Mouse (Mus musculus): ENCODE results near the gene Nelfb. TPM values are rescaled to one million over a fixed set of nuclear protein-coding genes. Genes with fewer than 3 reads are reported as not detected.
A peak's percentile ranks its signal among the peaks of the same experiment; 100 is the strongest.

The Nelfb gene
- total and polyA plus RNA-seq, 2 experiments, result 18.4 to 27.5 TPM

- Histone ChIP-seq H3K4me3 (ENCODE audit: insufficient read depth, low read depth, low read length) (no peak overlapping the region), H3K36me3 (ENCODE audit: control insufficient read depth, insufficient read depth, low read length) (no peaks in the 10 kb centered on the region), H3K9ac (ENCODE audit: low read depth, low read length) (no peak overlapping the region), H3K27ac (replicated peaks; ENCODE audit: insufficient read depth, low read depth, low read length) (peak overlapping the region; percentile 45), H3K79me2 (ENCODE audit: control insufficient read depth, insufficient read depth, low read length) (no peaks in the 10 kb centered on the region), H3K27me3 (ENCODE audit: control insufficient read depth, insufficient read depth, low read length) (peaks cover 5% of the 10 kb centered on the region), H3K4me1 (ENCODE audit: control insufficient read depth, insufficient read depth, low read length) (no peaks in the 10 kb centered on the region)
- DNase-seq (ENCODE audit: extremely low read depth, low read depth, low spot score), result no peak
- TF ChIP-seq CTCF (IDR thresholded peaks at IDR 0.05; ENCODE audit: low read depth, low read length) (no peak), POLR2A (IDR thresholded peaks at IDR 0.05; ENCODE audit: extremely low read depth, insufficient read depth, low read length) (no peak)
- 76% methylated on average over 4 of the region's 4 CpGs for WGBS
These were observed 34.2 kb downstream of the Nelfb start for GRCm38 (mm10) chr2:25177076-25177475.

- WGBS, result 80% methylated on average over 6 of the region's 6 CpGs
- TF ChIP-seq CTCF (IDR thresholded peaks at IDR 0.05; ENCODE audit: low read depth, low read length) (no peak), POLR2A (IDR thresholded peaks at IDR 0.05; ENCODE audit: extremely low read depth, insufficient read depth, low read length) (no peak)
- no peaks in the 10 kb centered on the region for H3K36me3 ChIP-seq (ENCODE audit: control insufficient read depth, insufficient read depth, low read length)
- DNase-seq (ENCODE audit: extremely low read depth, low read depth, low spot score), result no peak
- no peaks in the 10 kb centered on the region for H3K4me1 ChIP-seq (ENCODE audit: control insufficient read depth, insufficient read depth, low read length)
- H3K9ac ChIP-seq (ENCODE audit: low read depth, low read length), result no peak overlapping the region
- peak overlapping the region; percentile 45 for H3K27ac ChIP-seq (replicated peaks; ENCODE audit: insufficient read depth, low read depth, low read length)
- H3K79me2 ChIP-seq (ENCODE audit: control insufficient read depth, insufficient read depth, low read length), result no peaks in the 10 kb centered on the region
- H3K27me3 ChIP-seq (ENCODE audit: control insufficient read depth, insufficient read depth, low read length), result peaks cover 5% of the 10 kb centered on the region
- H3K4me3 ChIP-seq (ENCODE audit: insufficient read depth, low read depth, low read length), result no peak overlapping the region
These were observed 34.7 kb downstream of the Nelfb start for GRCm38 (mm10) chr2:25176573-25176972.

GRCm38 (mm10) chr2:25175690-25176078 lies 35.6 kb downstream of the Nelfb start:
- TF ChIP-seq CTCF (IDR thresholded peaks at IDR 0.05; ENCODE audit: low read depth, low read length) (no peak), POLR2A (IDR thresholded peaks at IDR 0.05; ENCODE audit: extremely low read depth, insufficient read depth, low read length) (no peak)
- H3K27ac ChIP-seq (replicated peaks; ENCODE audit: insufficient read depth, low read depth, low read length), result no peak overlapping the region
- no peaks in the 10 kb centered on the region for H3K4me1 ChIP-seq (ENCODE audit: control insufficient read depth, insufficient read depth, low read length)
- no peak overlapping the region for H3K4me3 ChIP-seq (ENCODE audit: insufficient read depth, low read depth, low read length)
- peaks cover under 1% of the 10 kb centered on the region for H3K27me3 ChIP-seq (ENCODE audit: control insufficient read depth, insufficient read depth, low read length)
- no peaks in the 10 kb centered on the region for H3K79me2 ChIP-seq (ENCODE audit: control insufficient read depth, insufficient read depth, low read length)
- no peak overlapping the region for H3K9ac ChIP-seq (ENCODE audit: low read depth, low read length)
- no peaks in the 10 kb centered on the region for H3K36me3 ChIP-seq (ENCODE audit: control insufficient read depth, insufficient read depth, low read length)
- WGBS, result 93% methylated on average over 4 of the region's 4 CpGs
- DNase-seq (ENCODE audit: extremely low read depth, low read depth, low spot score), result no peak

GRCm38 (mm10) chr2:25174866-25175689 lies 36.2 kb downstream of the Nelfb start:
- Histone ChIP-seq H3K36me3 (ENCODE audit: control insufficient read depth, insufficient read depth, low read length) (no peaks in the 10 kb centered on the region), H3K9ac (ENCODE audit: low read depth, low read length) (no peak overlapping the region), H3K4me1 (ENCODE audit: control insufficient read depth, insufficient read depth, low read length) (no peaks in the 10 kb centered on the region), H3K79me2 (ENCODE audit: control insufficient read depth, insufficient read depth, low read length) (no peaks in the 10 kb centered on the region), H3K27ac (replicated peaks; ENCODE audit: insufficient read depth, low read depth, low read length) (no peak overlapping the region), H3K4me3 (ENCODE audit: insufficient read depth, low read depth, low read length) (no peak overlapping the region), H3K27me3 (ENCODE audit: control insufficient read depth, insufficient read depth, low read length) (no peaks in the 10 kb centered on the region)
- no peak for DNase-seq (ENCODE audit: extremely low read depth, low read depth, low spot score)
- TF ChIP-seq POLR2A (IDR thresholded peaks at IDR 0.05; ENCODE audit: extremely low read depth, insufficient read depth, low read length), result no peak
- TF ChIP-seq CTCF (IDR thresholded peaks at IDR 0.05; ENCODE audit: low read depth, low read length), result no peak
- WGBS, result 47% methylated on average over 7 of the region's 7 CpGs

- Histone ChIP-seq H3K27ac (replicated peaks; ENCODE audit: insufficient read depth, low read depth, low read length) (no peak overlapping the region), H3K4me3 (ENCODE audit: insufficient read depth, low read depth, low read length) (no peak overlapping the region), H3K36me3 (ENCODE audit: control insufficient read depth, insufficient read depth, low read length) (no peaks in the 10 kb centered on the region), H3K79me2 (ENCODE audit: control insufficient read depth, insufficient read depth, low read length) (no peaks in the 10 kb centered on the region), H3K27me3 (ENCODE audit: control insufficient read depth, insufficient read depth, low read length) (no peaks in the 10 kb centered on the region), H3K9ac (ENCODE audit: low read depth, low read length) (no peak overlapping the region), H3K4me1 (ENCODE audit: control insufficient read depth, insufficient read depth, low read length) (no peaks in the 10 kb centered on the region)
- TF ChIP-seq POLR2A (IDR thresholded peaks at IDR 0.05; ENCODE audit: extremely low read depth, insufficient read depth, low read length), result no peak
- no peak for TF ChIP-seq CTCF (IDR thresholded peaks at IDR 0.05; ENCODE audit: low read depth, low read length)
- 94% methylated on average over 4 of the region's 4 CpGs for WGBS
- no peak for DNase-seq (ENCODE audit: extremely low read depth, low read depth, low spot score)
These were observed 37.5 kb downstream of the Nelfb start for GRCm38 (mm10) chr2:25173821-25174220.

- H3K4me3 ChIP-seq (ENCODE audit: insufficient read depth, low read depth, low read length), result no peak overlapping the region
- H3K27ac ChIP-seq (replicated peaks; ENCODE audit: insufficient read depth, low read depth, low read length), result no peak overlapping the region
- WGBS, result 88% methylated on average over 8 of the region's 8 CpGs
- TF ChIP-seq CTCF (IDR thresholded peaks at IDR 0.05; ENCODE audit: low read depth, low read length), result no peak
- TF ChIP-seq POLR2A (IDR thresholded peaks at IDR 0.05; ENCODE audit: extremely low read depth, insufficient read depth, low read length), result no peak
- no peak for DNase-seq (ENCODE audit: extremely low read depth, low read depth, low spot score)
- H3K79me2 ChIP-seq (ENCODE audit: control insufficient read depth, insufficient read depth, low read length), result no peaks in the 10 kb centered on the region
- H3K9ac ChIP-seq (ENCODE audit: low read depth, low read length), result no peak overlapping the region
- no peaks in the 10 kb centered on the region for H3K4me1 ChIP-seq (ENCODE audit: control insufficient read depth, insufficient read depth, low read length)
- H3K27me3 ChIP-seq (ENCODE audit: control insufficient read depth, insufficient read depth, low read length), result no peaks in the 10 kb centered on the region
- no peaks in the 10 kb centered on the region for H3K36me3 ChIP-seq (ENCODE audit: control insufficient read depth, insufficient read depth, low read length)
These were observed 38.7 kb downstream of the Nelfb start for GRCm38 (mm10) chr2:25172629-25173028.

Measured in liver, adult 2 months (tissue).